Mouse (Mus musculus): ENCODE results near the gene Lnx2. TPM values are rescaled to one million over a fixed set of nuclear protein-coding genes. Genes with fewer than 3 reads are reported as not detected.
A peak's percentile ranks its signal among the peaks of the same experiment; 100 is the strongest.

Lnx2 gene
- polyA plus RNA-seq, 1 experiment: 3.7 TPM

- TF ChIP-seq MYOD1 (IDR thresholded peaks at IDR 0.05; ENCODE audit: control insufficient read depth, insufficient read length, low read depth) (no peak), FOSL1 (IDR thresholded peaks at IDR 0.05; ENCODE audit: insufficient read depth, low read length, poor library complexity, severe bottlenecking) (no peak), CEBPB (IDR thresholded peaks at IDR 0.05; ENCODE audit: low read depth) (no peak), USF1 (IDR thresholded peaks at IDR 0.05; ENCODE audit: low read depth) (no peak), MAX (IDR thresholded peaks at IDR 0.05) (no peak), MYOG (IDR thresholded peaks at IDR 0.05; ENCODE audit: control insufficient read depth, extremely low read depth, insufficient read length) (no peak), CTCF (IDR thresholded peaks at IDR 0.05; ENCODE audit: control insufficient read depth, insufficient read depth, insufficient read length) (no peak)
- Histone ChIP-seq H3K79me3 (ENCODE audit: low read depth) (peaks cover 16% of the 10 kb centered on the region), H3K36me3 (ENCODE audit: control insufficient read depth, insufficient read depth) (no peaks in the 10 kb centered on the region), H3ac (ENCODE audit: control insufficient read depth, insufficient read length, low read depth) (no peak overlapping the region), H3K79me2 (ENCODE audit: control insufficient read depth, insufficient read depth) (peaks cover 45% of the 10 kb centered on the region), H3K4me3 (ENCODE audit: insufficient read depth, poor library complexity, severe bottlenecking) (no peak overlapping the region), H3K27me3 (ENCODE audit: control insufficient read depth, insufficient read depth, insufficient read length) (no peaks in the 10 kb centered on the region)
Measured at GRCm38 (mm10) chr5:147058661-147059060, 17.7 kb downstream of the Lnx2 start.

GRCm38 (mm10) chr5:147057626-147058414 lies 18.6 kb downstream of the Lnx2 start:
- Histone ChIP-seq H3K79me3 (ENCODE audit: low read depth) (peaks cover 16% of the 10 kb centered on the region), H3K4me3 (ENCODE audit: insufficient read depth, poor library complexity, severe bottlenecking) (no peak overlapping the region), H3K36me3 (ENCODE audit: control insufficient read depth, insufficient read depth) (no peaks in the 10 kb centered on the region), H3K27me3 (ENCODE audit: control insufficient read depth, insufficient read depth, insufficient read length) (no peaks in the 10 kb centered on the region), H3K79me2 (ENCODE audit: control insufficient read depth, insufficient read depth) (peaks cover 51% of the 10 kb centered on the region), H3ac (ENCODE audit: control insufficient read depth, insufficient read length, low read depth) (no peak overlapping the region)
- TF ChIP-seq USF1 (IDR thresholded peaks at IDR 0.05; ENCODE audit: low read depth) (no peak), CEBPB (IDR thresholded peaks at IDR 0.05; ENCODE audit: low read depth) (no peak), MYOG (IDR thresholded peaks at IDR 0.05; ENCODE audit: control insufficient read depth, extremely low read depth, insufficient read length) (no peak), MYOD1 (IDR thresholded peaks at IDR 0.05; ENCODE audit: control insufficient read depth, insufficient read length, low read depth) (no peak), MAX (IDR thresholded peaks at IDR 0.05) (no peak)

- TF ChIP-seq FOSL1 (IDR thresholded peaks at IDR 0.05; ENCODE audit: insufficient read depth, low read length, poor library complexity, severe bottlenecking): no peak
- no peak for TF ChIP-seq MYOG (IDR thresholded peaks at IDR 0.05; ENCODE audit: control insufficient read depth, extremely low read depth, insufficient read length)
- TF ChIP-seq MYOD1 (IDR thresholded peaks at IDR 0.05; ENCODE audit: control insufficient read depth, insufficient read length, low read depth): no peak
- TF ChIP-seq CTCF (IDR thresholded peaks at IDR 0.05; ENCODE audit: control insufficient read depth, insufficient read depth, insufficient read length): no peak
- no peak for TF ChIP-seq USF1 (IDR thresholded peaks at IDR 0.05; ENCODE audit: low read depth)
- no peak for TF ChIP-seq MAX (IDR thresholded peaks at IDR 0.05)
- no peak for TF ChIP-seq CEBPB (IDR thresholded peaks at IDR 0.05; ENCODE audit: low read depth)
- Histone ChIP-seq H3K4me3 (ENCODE audit: insufficient read depth, poor library complexity, severe bottlenecking) (no peak overlapping the region), H3K27me3 (ENCODE audit: control insufficient read depth, insufficient read depth, insufficient read length) (no peaks in the 10 kb centered on the region), H3K79me3 (ENCODE audit: low read depth) (peaks cover 14% of the 10 kb centered on the region), H3K79me2 (ENCODE audit: control insufficient read depth, insufficient read depth) (peaks cover 47% of the 10 kb centered on the region), H3ac (ENCODE audit: control insufficient read depth, insufficient read length, low read depth) (no peak overlapping the region), H3K36me3 (ENCODE audit: control insufficient read depth, insufficient read depth) (no peaks in the 10 kb centered on the region)
Measured at GRCm38 (mm10) chr5:147056712-147057290, 19.6 kb downstream of the Lnx2 start.

GRCm38 (mm10) chr5:147055572-147056245 lies 20.7 kb downstream of the Lnx2 start:
- no peak overlapping the region for H3ac ChIP-seq (ENCODE audit: control insufficient read depth, insufficient read length, low read depth)
- H3K36me3 ChIP-seq (ENCODE audit: control insufficient read depth, insufficient read depth): no peaks in the 10 kb centered on the region
- TF ChIP-seq MYOG (IDR thresholded peaks at IDR 0.05; ENCODE audit: control insufficient read depth, extremely low read depth, insufficient read length): no peak
- no peak for TF ChIP-seq CTCF (IDR thresholded peaks at IDR 0.05; ENCODE audit: control insufficient read depth, insufficient read depth, insufficient read length)
- TF ChIP-seq MYOD1 (IDR thresholded peaks at IDR 0.05; ENCODE audit: control insufficient read depth, insufficient read length, low read depth): peak; percentile 90
- no peak for TF ChIP-seq MAX (IDR thresholded peaks at IDR 0.05)
- no peak for TF ChIP-seq FOSL1 (IDR thresholded peaks at IDR 0.05; ENCODE audit: insufficient read depth, low read length, poor library complexity, severe bottlenecking)
- peak; percentile 89 for TF ChIP-seq CEBPB (IDR thresholded peaks at IDR 0.05; ENCODE audit: low read depth)
- no peak for TF ChIP-seq USF1 (IDR thresholded peaks at IDR 0.05; ENCODE audit: low read depth)

GRCm38 (mm10) chr5:147054747-147055270 lies 21.6 kb downstream of the Lnx2 start:
- no peak for TF ChIP-seq USF1 (IDR thresholded peaks at IDR 0.05; ENCODE audit: low read depth)
- TF ChIP-seq MAX (IDR thresholded peaks at IDR 0.05): no peak
- TF ChIP-seq MYOD1 (IDR thresholded peaks at IDR 0.05; ENCODE audit: control insufficient read depth, insufficient read length, low read depth): no peak
- TF ChIP-seq FOSL1 (IDR thresholded peaks at IDR 0.05; ENCODE audit: insufficient read depth, low read length, poor library complexity, severe bottlenecking): no peak
- TF ChIP-seq CEBPB (IDR thresholded peaks at IDR 0.05; ENCODE audit: low read depth): no peak
- no peak for TF ChIP-seq MYOG (IDR thresholded peaks at IDR 0.05; ENCODE audit: control insufficient read depth, extremely low read depth, insufficient read length)
- TF ChIP-seq CTCF (IDR thresholded peaks at IDR 0.05; ENCODE audit: control insufficient read depth, insufficient read depth, insufficient read length): no peak
- Histone ChIP-seq H3K79me2 (ENCODE audit: control insufficient read depth, insufficient read depth) (peaks cover 53% of the 10 kb centered on the region), H3K79me3 (ENCODE audit: low read depth) (peaks cover 11% of the 10 kb centered on the region), H3K27me3 (ENCODE audit: control insufficient read depth, insufficient read depth, insufficient read length) (no peaks in the 10 kb centered on the region), H3K36me3 (ENCODE audit: control insufficient read depth, insufficient read depth) (no peaks in the 10 kb centered on the region), H3ac (ENCODE audit: control insufficient read depth, insufficient read length, low read depth) (no peak overlapping the region), H3K4me3 (ENCODE audit: insufficient read depth, poor library complexity, severe bottlenecking) (no peak overlapping the region)

More at GRCm38 (mm10) chr5:147055572-147056245, 20.7 kb downstream of the Lnx2 start:
- H3K79me2 ChIP-seq (ENCODE audit: control insufficient read depth, insufficient read depth): peaks cover 53% of the 10 kb centered on the region
- H3K79me3 ChIP-seq (ENCODE audit: low read depth): peaks cover 11% of the 10 kb centered on the region
- no peaks in the 10 kb centered on the region for H3K27me3 ChIP-seq (ENCODE audit: control insufficient read depth, insufficient read depth, insufficient read length)
- no peak overlapping the region for H3K4me3 ChIP-seq (ENCODE audit: insufficient read depth, poor library complexity, severe bottlenecking)

Measured in C2C12 (cell line).